ENCODE assay signal across 17 mouse cellular contexts in genomic region chr3:109199280-109199679, GRCm38 (mm10).
DNase-seq lines count a peak whose midpoint lies in the region; ATAC-seq and TF ChIP-seq lines count a peak whose summit lies in the region.
"Had no signal": no experiment of that assay in that cellular context is flagged by ENCODE, and none has a peak within 500 bp of the region (broad histone marks: within the 10 kb centered on the region; RNA-seq: fewer than 3 reads in every experiment).

No protein-coding gene starts in this region.

- no peaks in the 10 kb centered on the region for H3K9me3 ChIP-seq in lung, embryonic 14.5 days (ENCODE audit: low read depth, low read length)
- H3K9me3 ChIP-seq: forebrain, embryonic 15.5 days; liver, embryonic 13.5 days; midbrain, embryonic 12.5 days had no signal

- intact Hi-C loops in gastrocnemius, adult 2 months (cut with DNase I) = no loop called here
- intact Hi-C loops in heart, postnatal 36 days (cut with DNase I) = loop anchor here (1.0 kb wide), 1 partner anchor 292 kb away; no protein-coding TSS in a partner anchor

- no peaks in the 10 kb centered on the region for H3K36me3 ChIP-seq in kidney, adult 2 months (ENCODE audit: control insufficient read depth, insufficient read depth, low read length)
- no peaks in the 10 kb centered on the region for H3K36me3 ChIP-seq in lung, embryonic 14.5 days (ENCODE audit: insufficient read depth)
- H3K36me3 ChIP-seq: forebrain, embryonic 15.5 days; liver, embryonic 13.5 days; midbrain, embryonic 12.5 days had no signal

- no peak overlapping the region for H3K4me3 ChIP-seq in gastrocnemius, adult 2 months
- no peak overlapping the region for H3K4me3 ChIP-seq in kidney, adult 2 months (ENCODE audit: insufficient read depth, low read depth, low read length)
- no peak overlapping the region for H3K4me3 ChIP-seq in lung, embryonic 14.5 days (ENCODE audit: low read depth, low read length)
- H3K4me3 ChIP-seq: erythroblast, embryonic 14.5 days; forebrain, embryonic 15.5 days; liver, embryonic 13.5 days; midbrain, embryonic 12.5 days had no signal

- no peak for ATAC-seq in lung, embryonic 14.5 days (ENCODE audit: insufficient read depth)
- ATAC-seq: forebrain, embryonic 15.5 days had no signal

- no peak overlapping the region for H3K9ac ChIP-seq in lung, embryonic 14.5 days
- H3K9ac ChIP-seq: forebrain, embryonic 15.5 days; liver, embryonic 13.5 days; midbrain, embryonic 12.5 days had no signal

- no peak overlapping the region for H3K4me2 ChIP-seq in lung, embryonic 14.5 days
- H3K4me2 ChIP-seq: forebrain, embryonic 15.5 days; liver, embryonic 13.5 days; midbrain, embryonic 12.5 days had no signal

- TF ChIP-seq POLR2A in kidney, adult 2 months (IDR thresholded peaks at IDR 0.05; ENCODE audit: low read depth, low read length) = no peak

- no peak for DNase-seq in gastrocnemius, adult 2 months
- DNase-seq in gastrocnemius, postnatal 4 days (ENCODE audit: low spot score in 2 of 2) = no peak
- no peak for DNase-seq in kidney, adult 2 months
- no peak for DNase-seq in kidney, postnatal 14 days
- DNase-seq in lung, embryonic 14.5 days = no peak
- no peak for DNase-seq in lung, postnatal 10 days
- DNase-seq in heart, postnatal 36 days = peak; percentile 8 to 19
- no peak for DNase-seq in right cerebral cortex, postnatal 14 days
- DNase-seq: adrenal gland, postnatal 10 days; cerebellum, adult 18-20 months; cerebellum, postnatal 36 days; liver, embryonic 13.5 days; retina, postnatal 1 day; thymus, postnatal 36 days had no signal

- no peak overlapping the region for H3K27ac ChIP-seq in gastrocnemius, adult 2 months
- H3K27ac ChIP-seq in kidney, adult 2 months (ENCODE audit: insufficient read depth, low read depth, low read length) = no peak overlapping the region
- H3K27ac ChIP-seq in lung, embryonic 14.5 days (ENCODE audit: low read depth) = no peak overlapping the region
- H3K27ac ChIP-seq: forebrain, embryonic 15.5 days; liver, embryonic 13.5 days; midbrain, embryonic 12.5 days had no signal

- peak; percentile 52 for TF ChIP-seq CTCF in gastrocnemius, adult 2 months (IDR thresholded peaks at IDR 0.05)
- peak; percentile 31; the same call in 1 of the 2 replicates for TF ChIP-seq CTCF in kidney, adult 2 months (conservative IDR thresholded peaks at IDR 0.05; ENCODE audit: insufficient read depth, insufficient read length, low read depth, low read length)
- peak; percentile 11; the same call in 1 of the 2 replicates for TF ChIP-seq CTCF in lung, embryonic 14.5 days (IDR thresholded peaks at IDR 0.05; ENCODE audit: low read depth)

- no peaks in the 10 kb centered on the region for H3K4me1 ChIP-seq in kidney, adult 2 months (ENCODE audit: control insufficient read depth, insufficient read depth, low read length)
- H3K4me1 ChIP-seq in lung, embryonic 14.5 days (ENCODE audit: insufficient read depth) = no peaks in the 10 kb centered on the region
- H3K4me1 ChIP-seq: forebrain, embryonic 15.5 days; liver, embryonic 13.5 days; midbrain, embryonic 12.5 days had no signal

- H3K27me3 ChIP-seq in kidney, adult 2 months (replicated peaks; ENCODE audit: control insufficient read depth, insufficient read depth, low read length) = no peaks in the 10 kb centered on the region
- no peaks in the 10 kb centered on the region for H3K27me3 ChIP-seq in lung, embryonic 14.5 days (ENCODE audit: insufficient read depth, low read length)
- H3K27me3 ChIP-seq: forebrain, embryonic 15.5 days; liver, embryonic 13.5 days; midbrain, embryonic 12.5 days had no signal

- WGBS in kidney, adult 2 months = 90% methylated on average over 1 of the region's 1 CpGs
- WGBS in lung, embryonic 14.5 days = 75% methylated on average over 1 of the region's 1 CpGs

Comparison
In these comparisons a context has a peak if more than half of its experiments do, and no peak if none do; other contexts are left out.
1. DNase-seq: peak in heart, postnatal 36 days (2 of 2); none in gastrocnemius, adult 2 months (single experiment), gastrocnemius, postnatal 4 days (0 of 2), kidney, adult 2 months (single experiment), kidney, postnatal 14 days (single experiment), lung, embryonic 14.5 days (single experiment), lung, postnatal 10 days (single experiment) and right cerebral cortex, postnatal 14 days (single experiment).
2. Peak in every context shown above with its lines, with median percentiles within 50 percentile points of each other: CTCF ChIP-seq.